Mouse (Mus musculus): ENCODE measurements around the gene Frrs1. TPM values are rescaled to one million over a fixed set of nuclear protein-coding genes. Genes with fewer than 3 reads are reported as not detected.
A peak's percentile ranks its signal among the peaks of the same experiment; 100 is the strongest.

The Frrs1 gene
- polyA plus RNA-seq, 1 experiment from 2014 or later: 23.5 TPM

DNA sequence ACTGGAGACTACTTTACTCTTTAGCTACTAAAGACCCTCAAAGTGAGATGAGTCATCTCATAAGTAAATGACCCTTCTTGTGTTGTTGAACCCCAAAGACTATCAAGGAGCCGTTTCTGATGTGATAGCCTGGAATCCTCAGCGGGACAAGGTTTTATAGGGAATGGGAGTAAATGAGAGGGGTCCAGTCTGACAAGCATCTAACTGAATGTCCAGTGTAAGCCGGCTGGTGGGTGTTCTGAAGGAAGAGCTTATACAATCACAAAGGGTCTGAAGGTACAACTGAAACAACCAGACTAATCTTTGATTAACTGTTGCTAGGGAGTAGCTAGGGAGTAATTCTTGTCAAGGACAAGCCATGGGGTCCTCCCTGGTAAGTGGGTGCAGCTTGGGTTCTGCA lies 6.8 kb upstream of the Frrs1 start:
- H3K9ac ChIP-seq: no peak overlapping the region
- no peaks in the 10 kb centered on the region for H3K4me1 ChIP-seq
- H3K27me3 ChIP-seq: no peaks in the 10 kb centered on the region
- H3K36me3 ChIP-seq: no peaks in the 10 kb centered on the region
- H3K4me3 ChIP-seq (replicated peaks): no peak overlapping the region
- 85% methylated on average over 3 of the region's 3 CpGs for WGBS
- no peak overlapping the region for H3K27ac ChIP-seq
- H3K4me2 ChIP-seq: no peak overlapping the region
- no peak for ATAC-seq (replicated peaks; ENCODE audit: low FRiP score)
- H3K9me3 ChIP-seq (replicated peaks): no peaks in the 10 kb centered on the region

DNA sequence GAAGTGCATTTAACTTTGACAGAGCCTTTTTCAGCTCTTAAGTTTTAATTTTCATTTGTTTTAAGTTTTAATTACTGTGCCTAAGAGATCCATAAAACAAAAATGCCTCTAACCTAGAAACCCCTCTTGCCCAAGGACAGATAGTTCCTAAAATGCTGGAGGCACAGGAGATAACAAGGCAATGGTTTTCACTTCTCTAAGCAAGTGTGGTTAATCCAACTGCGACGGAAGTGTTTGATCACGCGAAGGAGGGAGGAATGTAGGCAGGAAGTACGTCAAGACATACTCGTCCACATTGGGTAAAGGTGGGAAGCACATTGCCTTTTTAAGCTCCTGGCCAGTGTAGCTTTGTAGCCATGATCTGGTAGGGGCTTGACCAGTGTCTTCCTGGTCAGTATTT lies 1.7 kb upstream of the Frrs1 start:
- Histone ChIP-seq H3K9ac (no peak overlapping the region), H3K4me3 (replicated peaks) (no peak overlapping the region), H3K36me3 (no peaks in the 10 kb centered on the region), H3K9me3 (replicated peaks) (no peaks in the 10 kb centered on the region), H3K4me2 (no peak overlapping the region), H3K4me1 (peaks cover 7% of the 10 kb centered on the region; the same call in 1 of the 2 replicates), H3K27ac (no peak overlapping the region), H3K27me3 (no peaks in the 10 kb centered on the region)
- no peak for ATAC-seq (replicated peaks; ENCODE audit: low FRiP score)
- 82% methylated on average over 6 of the region's 6 CpGs for WGBS

DNA sequence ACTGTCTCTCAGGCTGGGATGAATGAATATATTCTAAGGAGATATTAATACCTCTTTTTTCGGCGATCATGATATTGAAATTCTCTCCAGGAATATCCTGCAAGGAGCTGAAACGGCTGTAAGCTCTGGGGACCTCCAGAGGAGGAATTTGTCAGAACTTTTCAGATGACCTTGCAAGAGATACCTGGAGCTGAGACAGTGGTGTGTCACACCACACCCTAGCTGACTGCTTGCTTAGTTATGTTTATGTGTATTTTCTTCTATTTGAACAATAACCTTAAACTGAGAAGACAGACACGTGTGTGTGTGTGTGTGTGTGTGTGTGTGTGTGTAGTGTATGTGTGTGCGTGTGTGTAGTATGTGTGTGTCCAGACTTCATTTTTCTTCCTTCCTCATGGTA lies 488 bp downstream of the Frrs1 start:
- no peak for ATAC-seq (replicated peaks; ENCODE audit: low FRiP score)
- Histone ChIP-seq H3K27ac (no peak overlapping the region), H3K27me3 (no peaks in the 10 kb centered on the region), H3K9me3 (replicated peaks) (no peaks in the 10 kb centered on the region), H3K9ac (no peak overlapping the region), H3K36me3 (no peaks in the 10 kb centered on the region), H3K4me2 (no peak overlapping the region), H3K4me3 (replicated peaks) (no peak overlapping the region), H3K4me1 (peaks cover 7% of the 10 kb centered on the region; the same call in 1 of the 2 replicates)
- WGBS: 85% methylated on average over 5 of the region's 5 CpGs

DNA sequence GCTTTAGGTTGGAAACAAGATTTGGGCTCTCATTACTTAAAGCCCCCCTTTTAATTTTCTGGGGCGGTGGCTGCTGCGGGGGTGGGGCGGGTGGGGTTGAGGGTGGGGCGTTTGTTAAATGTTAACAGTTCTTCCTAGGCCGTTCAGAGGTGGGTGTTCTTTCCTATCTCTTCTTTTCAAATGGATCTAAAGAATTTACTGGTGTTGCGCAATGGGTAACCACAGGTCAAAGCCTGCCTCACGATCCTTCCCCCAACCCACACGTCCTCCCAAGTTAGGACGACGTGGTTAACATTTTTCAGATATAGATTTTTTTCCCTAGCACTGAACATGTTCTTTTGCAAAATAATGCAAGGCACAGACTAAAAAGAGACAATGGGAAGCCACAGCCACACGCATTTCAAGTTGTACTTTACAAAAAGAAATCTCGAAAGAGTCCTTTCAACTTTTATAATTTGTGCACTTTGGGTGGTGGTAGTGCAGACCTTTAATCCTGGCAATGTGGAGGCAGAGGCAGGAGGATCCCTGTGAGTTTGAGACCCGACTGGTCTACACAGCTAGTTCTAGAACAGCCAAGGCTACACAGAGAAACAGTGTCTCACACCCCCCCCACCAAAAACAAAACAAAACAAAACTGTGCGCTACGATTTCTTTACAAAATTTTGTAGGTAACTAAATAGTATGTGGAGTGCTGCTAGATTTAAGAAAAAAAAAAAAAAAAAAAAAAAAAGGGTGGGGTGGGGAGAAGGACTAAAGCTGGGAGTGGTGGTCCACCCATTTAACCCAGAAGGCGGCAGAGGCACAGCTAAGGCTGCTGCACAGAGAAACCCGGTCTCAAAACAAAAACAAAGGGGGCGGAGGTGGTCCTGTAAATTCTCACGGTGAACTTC lies 1.3 kb downstream of the Frrs1 start:
- 66% methylated on average over 19 of the region's 19 CpGs for WGBS
- H3K27ac ChIP-seq: peak overlapping the region; percentile 84
- H3K9ac ChIP-seq: no peak overlapping the region
- H3K36me3 ChIP-seq: no peaks in the 10 kb centered on the region
- H3K9me3 ChIP-seq (replicated peaks): no peaks in the 10 kb centered on the region
- H3K4me1 ChIP-seq: peaks cover 10% of the 10 kb centered on the region; the same call in 1 of the 2 replicates
- no peaks in the 10 kb centered on the region for H3K27me3 ChIP-seq
- peak overlapping the region; percentile 92 for H3K4me2 ChIP-seq
- H3K4me3 ChIP-seq (replicated peaks): peak overlapping the region; percentile 61
- peak; percentile 38; the same call in 1 of the 2 replicates for ATAC-seq (replicated peaks; ENCODE audit: low FRiP score)

DNA sequence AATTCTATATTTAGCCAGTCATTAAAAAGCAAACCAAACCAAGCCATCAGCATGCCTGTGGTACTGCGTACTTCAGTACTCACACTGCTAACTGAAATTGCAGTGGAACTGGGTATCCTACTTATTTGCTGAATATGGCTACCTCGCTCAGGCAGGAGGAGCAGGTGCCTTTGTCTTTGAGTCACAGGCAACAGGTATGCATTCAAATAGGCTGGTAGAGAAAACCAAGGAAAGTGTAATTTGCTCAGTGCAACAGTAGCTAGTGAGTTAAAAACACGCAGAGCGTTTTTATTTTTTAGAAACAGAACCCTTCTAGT lies 1.9 kb downstream of the Frrs1 start:
- Histone ChIP-seq H3K27ac (peak overlapping the region; percentile 84), H3K4me1 (peaks cover 10% of the 10 kb centered on the region; the same call in 1 of the 2 replicates), H3K9me3 (replicated peaks) (no peaks in the 10 kb centered on the region), H3K4me3 (replicated peaks) (peak overlapping the region; percentile 61), H3K4me2 (peak overlapping the region; percentile 92), H3K27me3 (no peaks in the 10 kb centered on the region), H3K36me3 (no peaks in the 10 kb centered on the region), H3K9ac (0 out of 2 replicates have a peak overlapping the region, but pooled peaks have one; percentile 53)
- 11% methylated on average over 4 of the region's 4 CpGs for WGBS
- peak; percentile 52 for ATAC-seq (replicated peaks; ENCODE audit: low FRiP score)

DNA sequence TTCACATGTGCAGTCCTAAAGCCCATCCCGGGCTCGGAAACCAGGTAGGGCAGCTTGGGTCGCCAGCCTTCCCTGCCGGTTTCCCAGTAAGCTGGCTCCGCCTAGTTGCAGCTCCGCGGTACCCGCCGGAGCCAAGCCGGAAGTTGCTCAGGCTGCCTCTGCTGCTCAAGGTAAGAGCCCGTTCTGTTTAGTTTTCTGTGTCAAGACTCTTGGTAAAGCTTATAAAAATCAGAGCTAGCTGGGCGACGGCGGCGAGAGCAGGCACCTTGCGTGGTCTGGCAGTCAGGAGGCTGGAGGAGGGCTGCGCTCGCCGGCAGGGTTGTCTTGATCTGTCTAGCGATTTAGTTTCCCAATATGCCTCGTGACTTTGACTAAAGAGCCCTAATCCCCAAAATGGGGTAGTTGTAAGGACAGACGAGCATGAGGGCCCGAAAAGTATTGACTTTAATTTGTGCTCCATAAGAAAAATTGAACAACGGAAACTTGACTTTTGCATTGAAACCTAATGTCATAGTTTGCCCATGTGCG lies 2.3 kb downstream of the Frrs1 start:
- H3K36me3 ChIP-seq: no peaks in the 10 kb centered on the region
- peak; percentile 84 for ATAC-seq (replicated peaks; ENCODE audit: low FRiP score)
- H3K4me2 ChIP-seq: peak overlapping the region; percentile 92
- no peaks in the 10 kb centered on the region for H3K27me3 ChIP-seq
- peak overlapping the region; percentile 53 for H3K9ac ChIP-seq
- peaks cover 10% of the 10 kb centered on the region; the same call in 1 of the 2 replicates for H3K4me1 ChIP-seq
- H3K9me3 ChIP-seq (replicated peaks): no peaks in the 10 kb centered on the region
- H3K27ac ChIP-seq: peak overlapping the region; percentile 84
- H3K4me3 ChIP-seq (replicated peaks): peak overlapping the region; percentile 61
- 3% methylated on average over 25 of the region's 25 CpGs for WGBS

DNA sequence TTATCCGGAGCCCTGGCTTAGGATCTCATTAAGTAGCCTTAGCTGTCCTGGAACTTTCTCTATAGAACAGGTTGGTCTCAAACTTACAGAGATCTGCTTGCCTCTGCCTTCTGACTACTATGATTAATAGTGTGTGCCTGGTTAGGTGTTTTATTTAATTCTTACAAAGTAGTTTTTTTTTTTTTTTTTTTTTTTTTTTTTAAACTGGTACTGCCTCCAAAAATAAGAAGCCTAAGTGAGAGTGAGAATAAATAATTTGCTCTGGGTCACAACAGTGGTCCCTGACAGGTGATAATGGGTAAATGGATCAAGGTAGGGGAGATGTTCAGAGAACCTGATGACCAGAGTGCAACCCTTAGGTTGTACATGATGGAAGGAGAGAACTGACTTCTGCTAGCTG lies 3.4 kb downstream of the Frrs1 start:
- Histone ChIP-seq H3K9me3 (replicated peaks) (no peaks in the 10 kb centered on the region), H3K4me2 (no peak overlapping the region), H3K4me3 (replicated peaks) (no peak overlapping the region), H3K36me3 (no peaks in the 10 kb centered on the region), H3K9ac (no peak overlapping the region), H3K4me1 (peaks cover 10% of the 10 kb centered on the region; the same call in 1 of the 2 replicates), H3K27ac (no peak overlapping the region), H3K27me3 (no peaks in the 10 kb centered on the region)
- 79% methylated on average over 1 of the region's 1 CpGs for WGBS
- no peak for ATAC-seq (replicated peaks; ENCODE audit: low FRiP score)

DNA sequence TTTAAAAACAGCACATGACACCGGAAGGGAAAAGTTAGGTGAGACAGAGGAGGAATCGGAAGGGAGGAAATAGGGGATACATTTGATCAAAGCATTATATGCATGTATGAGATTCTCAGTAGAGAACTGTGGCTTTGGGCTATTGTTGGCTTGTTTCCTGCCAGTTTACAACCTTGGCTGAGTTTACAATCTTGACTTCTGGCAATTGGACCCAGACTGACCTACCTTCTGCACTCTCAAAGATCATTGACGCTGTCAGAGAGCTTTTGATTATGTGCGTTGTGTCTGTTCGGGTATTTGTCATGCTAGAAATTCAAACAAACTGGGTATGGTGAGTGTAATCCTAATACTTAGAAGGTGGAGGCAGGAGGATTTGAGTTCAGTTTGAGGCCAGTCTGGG lies 5.2 kb downstream of the Frrs1 start:
- H3K9me3 ChIP-seq (replicated peaks): no peaks in the 10 kb centered on the region
- WGBS: 63% methylated on average over 5 of the region's 5 CpGs

DNA sequence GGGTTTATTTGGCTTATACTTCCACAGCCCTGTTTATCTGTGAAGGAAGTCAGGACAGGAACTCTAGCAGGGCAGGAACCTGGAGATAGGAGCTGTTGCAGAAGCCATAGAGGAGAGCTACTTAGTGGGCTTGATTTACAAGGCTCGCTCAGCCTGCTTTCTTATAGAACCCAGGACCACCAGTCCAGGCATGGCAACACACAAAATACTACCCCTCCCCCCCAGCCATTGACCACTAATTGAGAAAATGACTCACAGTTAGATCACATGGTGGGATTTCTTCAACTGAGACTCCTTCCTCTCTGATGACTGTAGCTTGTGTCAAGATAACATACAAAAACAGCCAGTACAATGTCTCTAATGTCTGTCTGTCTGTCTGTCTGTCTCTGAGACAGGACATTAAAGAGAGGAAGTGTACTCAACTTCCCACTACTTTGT lies 6.0 kb downstream of the Frrs1 start:
- 55% methylated on average over 1 of the region's 1 CpGs for WGBS
- ATAC-seq (replicated peaks; ENCODE audit: low FRiP score): no peak
- H3K27ac ChIP-seq: no peak overlapping the region

More for the DNA sequence above, 5.2 kb downstream of the Frrs1 start:
- Histone ChIP-seq H3K36me3 (no peaks in the 10 kb centered on the region), H3K27me3 (no peaks in the 10 kb centered on the region), H3K27ac (no peak overlapping the region), H3K9ac (no peak overlapping the region), H3K4me3 (replicated peaks) (no peak overlapping the region), H3K4me1 (peaks cover 10% of the 10 kb centered on the region; the same call in 1 of the 2 replicates), H3K4me2 (no peak overlapping the region)
- no peak for ATAC-seq (replicated peaks; ENCODE audit: low FRiP score)

DNA sequence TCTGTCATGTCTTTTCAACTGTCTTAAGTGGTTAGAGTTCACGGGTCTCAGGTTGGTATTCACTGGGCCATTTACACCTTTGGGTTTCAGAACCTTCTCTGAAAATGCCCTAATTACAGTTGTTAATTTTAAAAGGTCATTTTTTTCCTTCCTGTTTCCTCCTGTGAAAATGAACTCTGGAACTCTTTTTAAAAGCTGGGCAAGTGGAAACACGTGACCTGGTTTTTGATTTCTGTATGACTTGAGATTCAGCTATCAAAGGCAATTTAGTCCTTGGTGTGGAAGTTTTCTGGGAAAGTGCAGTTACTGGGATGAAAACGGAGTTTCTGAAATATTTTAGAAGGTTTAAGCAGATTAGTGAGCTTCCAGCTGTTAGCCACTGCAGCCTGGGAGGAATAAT lies 11.1 kb downstream of the Frrs1 start:
- no peak overlapping the region for H3K27ac ChIP-seq
- no peaks in the 10 kb centered on the region for H3K4me1 ChIP-seq
- WGBS: 64% methylated on average over 3 of the region's 3 CpGs
- ATAC-seq (replicated peaks; ENCODE audit: low FRiP score): no peak
- no peak overlapping the region for H3K4me3 ChIP-seq (replicated peaks)
- no peak overlapping the region for H3K9ac ChIP-seq
- H3K4me2 ChIP-seq: no peak overlapping the region
- H3K27me3 ChIP-seq: no peaks in the 10 kb centered on the region
- H3K36me3 ChIP-seq: no peaks in the 10 kb centered on the region
- H3K9me3 ChIP-seq (replicated peaks): no peaks in the 10 kb centered on the region

More for the DNA sequence above, 6.0 kb downstream of the Frrs1 start:
- Histone ChIP-seq H3K4me2 (no peak overlapping the region), H3K9ac (no peak overlapping the region), H3K36me3 (no peaks in the 10 kb centered on the region), H3K4me1 (peaks cover 10% of the 10 kb centered on the region; the same call in 1 of the 2 replicates), H3K4me3 (replicated peaks) (no peak overlapping the region), H3K9me3 (replicated peaks) (no peaks in the 10 kb centered on the region), H3K27me3 (no peaks in the 10 kb centered on the region)

DNA sequence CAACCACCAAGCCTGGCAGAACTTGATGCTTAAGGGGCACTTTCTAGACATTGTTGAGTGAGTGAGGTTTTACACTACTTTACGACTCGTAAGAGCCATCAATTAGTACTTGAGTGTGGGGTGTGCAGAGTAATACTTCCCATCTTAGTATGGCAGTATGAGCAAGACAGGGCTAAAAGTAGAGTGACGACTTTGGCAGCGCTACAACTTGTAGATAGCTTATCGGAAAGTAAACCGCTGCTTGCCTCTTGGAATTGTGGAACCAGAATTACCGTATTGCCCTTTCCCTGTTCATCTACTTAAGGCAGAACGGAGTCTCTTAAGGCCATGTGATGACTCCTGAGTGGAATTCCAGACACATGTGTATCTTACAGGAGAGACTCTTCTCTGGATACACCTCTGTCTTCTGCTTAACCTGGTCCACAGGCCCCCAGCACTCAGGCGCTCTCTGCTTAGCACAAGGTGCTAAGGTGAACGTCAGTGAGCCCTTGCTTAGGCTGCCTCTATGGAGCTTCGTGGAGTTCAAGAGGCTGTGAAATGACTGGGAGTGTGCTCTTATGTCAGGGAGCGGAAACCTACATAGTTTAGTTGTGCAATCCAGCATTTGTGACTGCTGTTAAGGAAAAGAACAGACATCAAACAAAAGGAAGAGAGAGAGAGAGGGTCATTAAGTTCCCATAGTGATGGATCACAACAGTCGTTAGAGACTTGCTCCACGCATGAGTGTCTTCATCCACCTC lies 23.1 kb downstream of the Frrs1 start:
- WGBS: 75% methylated on average over 14 of the region's 14 CpGs
- no peaks in the 10 kb centered on the region for H3K4me1 ChIP-seq
- no peak for ATAC-seq (replicated peaks; ENCODE audit: low FRiP score)
- H3K9ac ChIP-seq: no peak overlapping the region
- no peak overlapping the region for H3K4me2 ChIP-seq
- H3K4me3 ChIP-seq (replicated peaks): no peak overlapping the region
- H3K27me3 ChIP-seq: no peaks in the 10 kb centered on the region
- no peaks in the 10 kb centered on the region for H3K9me3 ChIP-seq (replicated peaks)
- peaks cover 7% of the 10 kb centered on the region for H3K36me3 ChIP-seq
- no peak overlapping the region for H3K27ac ChIP-seq

DNA sequence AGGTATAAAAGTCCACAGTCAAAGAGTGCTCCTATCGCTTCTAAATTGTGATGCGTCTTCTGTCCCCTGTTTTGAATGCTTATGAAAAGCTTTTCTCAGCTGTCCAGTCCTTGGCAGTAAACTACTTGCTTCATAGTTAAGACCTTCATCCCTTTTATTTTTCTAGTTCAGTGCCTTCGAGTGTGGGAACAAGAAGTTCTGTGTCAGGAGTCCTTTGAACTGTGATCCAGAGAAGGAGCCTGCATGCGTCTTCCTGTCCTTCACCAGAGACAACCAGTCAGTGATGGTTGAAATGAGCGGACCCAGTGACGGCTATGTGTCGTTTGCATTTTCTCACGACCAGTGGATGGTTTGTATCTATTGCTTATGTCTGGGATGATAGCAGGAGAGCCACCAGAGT lies 25.7 kb downstream of the Frrs1 start:
- no peak overlapping the region for H3K27ac ChIP-seq
- H3K27me3 ChIP-seq: no peaks in the 10 kb centered on the region
- no peak for ATAC-seq (replicated peaks; ENCODE audit: low FRiP score)
- H3K9me3 ChIP-seq (replicated peaks): no peaks in the 10 kb centered on the region
- no peak overlapping the region for H3K9ac ChIP-seq
- H3K4me3 ChIP-seq (replicated peaks): no peak overlapping the region
- H3K36me3 ChIP-seq: peaks cover 7% of the 10 kb centered on the region
- no peak overlapping the region for H3K4me2 ChIP-seq
- H3K4me1 ChIP-seq: no peaks in the 10 kb centered on the region
- 88% methylated on average over 8 of the region's 8 CpGs for WGBS
